Mouse (Mus musculus) urinary bladder, postnatal 14 days (tissue): Measurements from ENCODE around the gene C87436.
A peak's percentile ranks its signal among the peaks of the same experiment; 100 is the strongest.

Experiments
- DNase-seq: peaks from one replicate; pipeline ENCODE4 v3.0.0; 2021; ENCODE audit warnings: low spot score

Gene C87436

DNA sequence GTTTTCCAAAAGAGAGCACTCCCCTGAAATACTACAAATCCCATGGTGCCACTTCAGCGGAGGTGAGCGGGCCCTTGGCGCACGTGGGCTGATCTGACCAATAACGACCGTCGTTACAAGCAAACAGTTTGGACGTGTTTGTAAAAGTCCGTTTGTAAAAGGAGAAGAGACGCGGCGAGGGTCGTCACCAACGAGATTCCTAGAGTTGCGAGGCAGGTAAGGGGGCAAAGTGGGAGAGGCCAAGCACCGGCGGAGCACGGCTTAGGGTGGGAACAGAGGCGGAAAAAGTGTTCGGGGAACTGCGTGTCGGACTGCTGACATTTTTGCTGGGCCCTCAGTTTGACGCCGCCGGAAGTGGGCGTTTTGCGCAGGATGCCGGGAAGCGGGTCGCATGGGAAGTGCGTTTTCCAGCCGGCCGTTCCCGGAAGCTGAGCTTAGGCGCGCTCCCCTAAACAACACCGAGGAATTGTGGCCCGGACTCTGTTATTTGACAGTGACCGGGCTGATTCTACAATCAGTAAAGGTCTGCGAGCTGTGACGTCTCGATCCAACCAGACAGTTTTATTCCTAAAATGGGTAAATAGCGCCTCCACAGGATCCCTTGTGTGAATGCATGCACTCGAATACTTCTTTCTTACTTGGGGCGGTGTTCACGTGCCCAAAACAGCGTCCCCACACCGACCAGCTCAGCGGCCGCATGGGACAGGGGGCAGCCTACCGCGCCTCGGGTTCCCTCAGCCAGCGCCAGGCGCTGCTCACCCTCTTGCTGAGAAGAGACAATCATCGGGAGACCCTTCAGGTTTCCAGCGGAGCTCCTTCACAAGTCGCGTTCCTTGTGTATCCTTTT is at the start of gene C87436:
TSS of gene C87436 (plus strand) at position 103 of the 847 bp plus-strand sequence.
- DNase-seq = peak; percentile 94

DNA sequence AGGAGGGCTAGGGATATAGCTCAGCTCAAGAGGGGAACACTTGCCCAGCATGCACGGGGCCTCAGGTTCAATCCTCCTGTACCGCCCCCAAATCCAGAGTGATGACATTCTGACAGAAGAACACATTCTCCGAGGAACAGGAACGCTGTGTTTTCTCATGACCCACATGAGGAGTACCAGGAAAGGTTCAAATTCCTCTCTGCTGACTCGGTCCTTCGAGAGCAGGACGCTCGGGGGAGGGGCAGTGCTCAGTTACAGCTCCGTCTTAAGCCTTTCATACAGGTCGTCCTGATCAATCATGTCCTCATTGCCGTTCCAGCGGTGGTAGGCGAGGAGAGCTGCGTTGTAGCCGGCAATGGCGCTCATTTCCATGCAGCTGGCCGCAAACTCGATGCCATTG is 49.7 kb upstream of the C87436 start:
- DNase-seq = no peak

DNA sequence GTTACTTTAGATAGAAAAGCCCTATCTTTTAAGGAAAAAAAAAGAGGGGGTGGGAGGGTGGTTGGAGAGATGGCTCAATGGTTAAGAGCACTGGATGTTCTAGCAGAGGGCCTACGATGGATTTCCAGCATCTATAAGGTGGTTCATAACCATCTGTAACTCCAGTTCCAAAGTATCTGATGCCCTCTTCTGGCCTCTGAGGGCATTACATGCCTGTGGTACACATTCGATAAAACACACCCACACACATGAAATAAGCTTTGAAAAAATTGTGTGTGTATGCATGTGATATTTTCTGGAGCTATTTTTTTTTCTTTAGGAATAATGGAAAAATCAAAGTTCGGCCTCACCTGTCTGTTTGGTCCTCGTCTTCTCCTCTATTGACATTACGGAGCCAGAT is 46.8 kb upstream of the C87436 start:
- DNase-seq = peak; percentile 7

DNA sequence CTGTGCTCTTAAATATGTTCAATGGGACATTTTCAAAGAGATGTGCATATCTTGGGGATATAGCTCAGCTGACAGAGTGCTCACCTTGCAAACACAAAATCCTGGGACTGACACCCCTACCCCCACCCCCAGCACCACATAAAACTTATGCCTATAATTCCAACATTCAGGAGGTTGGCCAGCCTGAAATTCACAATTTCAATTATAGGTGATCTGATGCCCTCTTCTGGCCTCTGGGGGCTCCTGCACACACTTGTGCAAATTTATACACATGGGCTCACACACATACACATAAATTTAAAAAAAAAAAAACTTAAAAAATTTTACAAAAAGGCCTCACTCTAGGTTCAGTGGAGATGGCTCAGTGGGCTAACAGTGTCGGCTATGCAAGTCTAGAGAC is 45.0 kb upstream of the C87436 start:
- no peak for DNase-seq

DNA sequence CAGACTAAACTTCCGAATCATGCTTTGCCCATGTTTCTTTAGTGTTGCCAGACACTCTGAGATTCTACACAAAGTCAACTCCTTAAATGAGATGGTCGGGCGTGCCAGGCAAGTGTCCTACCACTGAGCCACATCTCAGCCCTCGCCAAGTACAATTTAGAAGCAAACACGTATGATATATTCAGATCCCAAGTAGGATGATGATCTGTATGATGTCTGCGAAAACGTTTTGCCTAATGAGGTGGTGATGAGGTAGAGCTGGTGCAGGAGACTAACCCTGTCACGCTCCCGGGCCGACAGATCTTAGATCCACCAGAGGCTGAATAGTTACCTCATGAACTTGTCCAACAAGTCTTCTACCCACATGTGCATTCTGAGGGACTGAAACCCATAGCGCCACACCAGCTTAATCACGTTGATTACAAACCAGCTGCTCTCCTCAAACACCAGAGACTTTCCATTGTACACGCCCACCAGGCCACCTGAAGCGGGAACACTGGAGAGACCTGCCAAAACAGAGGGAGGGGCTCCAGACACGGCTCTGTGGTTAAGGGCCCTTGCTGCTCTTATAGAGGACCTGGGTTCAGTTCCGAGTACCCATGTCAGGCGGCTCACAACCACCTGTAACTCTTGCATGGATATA is 44.0 kb upstream of the C87436 start:
- DNase-seq = peak; percentile 10

DNA sequence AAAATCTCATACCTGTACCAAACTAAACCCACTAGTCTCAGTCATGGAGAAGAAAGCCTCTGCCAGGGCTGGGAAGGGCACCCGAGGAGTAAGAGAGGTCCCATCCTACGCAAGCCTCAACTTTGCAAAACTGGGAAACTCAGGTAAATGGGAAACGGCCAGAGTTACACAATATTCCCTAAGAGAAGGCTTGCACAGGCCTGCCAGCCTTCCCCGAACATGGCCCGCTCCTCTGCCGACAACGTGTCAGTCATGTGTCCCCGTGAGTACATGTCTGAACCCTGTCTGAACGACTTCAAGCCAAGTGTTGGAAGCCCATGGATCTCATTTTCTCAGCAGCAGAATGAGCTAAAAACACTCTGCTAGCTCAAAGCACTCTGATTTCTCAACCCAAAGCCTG is 43.2 kb upstream of the C87436 start:
- peak; percentile 33 for DNase-seq

DNA sequence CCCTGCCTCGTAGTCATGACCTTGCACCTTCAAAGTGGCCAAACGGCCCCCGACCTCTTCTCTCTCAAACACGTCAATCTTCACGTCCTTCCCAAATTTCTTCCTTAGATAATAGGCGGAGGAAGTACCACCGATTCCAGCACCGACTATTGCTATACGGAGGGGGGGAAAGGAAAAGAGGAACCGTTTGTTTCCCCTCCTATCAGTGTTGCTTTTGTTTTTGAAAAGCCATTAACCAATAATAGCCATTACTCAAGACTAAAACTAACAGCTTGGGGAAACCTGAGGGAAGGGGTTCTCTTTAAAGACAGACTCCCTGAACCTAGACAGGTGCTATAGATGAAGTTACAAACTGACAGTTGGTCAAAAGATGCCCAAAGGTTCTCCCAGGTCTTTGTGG is 42.2 kb upstream of the C87436 start:
- DNase-seq = no peak

DNA sequence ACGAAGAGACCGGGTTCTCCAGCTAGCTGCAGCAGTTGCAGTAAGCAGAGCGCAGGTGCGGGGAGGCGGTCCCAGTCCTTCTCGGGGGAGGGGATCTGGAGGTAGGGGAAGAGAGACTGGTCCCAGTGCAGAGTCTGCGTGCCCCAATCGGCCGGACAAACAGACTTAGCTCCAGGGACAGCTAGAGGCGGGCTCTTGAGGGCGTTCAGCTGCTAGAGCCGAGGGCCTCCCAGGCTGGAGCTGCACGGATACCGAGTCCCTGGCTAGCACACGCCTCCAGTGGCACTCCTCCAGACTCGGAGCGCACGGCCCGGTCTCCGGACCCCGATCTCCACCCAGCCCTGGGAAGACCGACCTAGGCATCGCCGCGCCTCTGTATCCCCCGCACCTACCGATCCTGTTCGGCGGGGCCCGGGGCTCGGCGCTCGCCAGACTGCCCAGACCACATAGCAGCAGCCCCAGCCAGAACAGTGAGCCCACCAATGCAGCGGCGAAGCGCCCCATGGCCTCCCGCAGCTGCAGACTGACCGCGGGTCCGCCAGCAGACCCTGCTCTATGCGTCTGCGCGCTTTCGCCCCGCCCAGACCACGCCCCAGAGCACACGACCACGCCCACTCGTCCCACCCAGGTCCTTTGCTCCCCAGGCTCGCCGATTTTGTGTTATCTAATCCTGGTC is 41.5 kb upstream of the C87436 start, which contains the start of gene Pcyox1:
TSS of gene Pcyox1 (minus strand) at position 574 of the 676 bp plus-strand sequence.
- DNase-seq = peak; percentile 90

DNA sequence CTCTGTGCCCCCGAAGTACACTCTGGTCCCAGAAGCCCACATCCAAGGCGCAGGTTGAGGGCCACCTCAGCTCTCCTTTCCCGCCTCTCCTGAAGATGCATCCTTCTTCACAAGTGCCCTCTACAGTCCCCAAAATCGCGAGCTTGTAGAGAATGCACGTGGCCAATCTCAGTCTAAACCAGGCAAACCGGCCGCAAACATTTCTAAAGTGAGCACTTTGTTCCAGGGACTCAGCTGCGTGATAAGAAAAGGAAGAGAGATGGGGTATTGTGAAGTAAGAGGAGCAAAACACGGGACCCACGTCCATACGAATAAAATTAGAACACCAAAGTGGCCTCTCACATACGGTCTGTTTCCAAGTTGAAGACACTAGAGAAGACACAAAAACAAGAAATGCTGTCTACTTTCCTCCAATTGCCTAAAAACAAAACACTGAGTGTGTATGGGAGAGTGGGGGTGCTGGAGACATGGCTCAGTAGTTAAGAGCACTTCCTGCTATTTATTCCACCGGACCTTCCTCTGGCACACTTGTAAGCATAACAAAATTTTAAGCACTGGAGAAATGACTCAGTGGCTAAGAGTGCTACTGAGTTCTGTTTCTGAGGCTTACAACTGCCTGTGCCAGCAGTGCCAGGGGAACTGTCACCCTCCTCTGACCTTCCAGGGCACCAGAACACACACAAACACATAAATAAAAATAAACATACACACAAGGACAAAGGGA is 40.8 kb upstream of the C87436 start:
- no peak for DNase-seq

DNA sequence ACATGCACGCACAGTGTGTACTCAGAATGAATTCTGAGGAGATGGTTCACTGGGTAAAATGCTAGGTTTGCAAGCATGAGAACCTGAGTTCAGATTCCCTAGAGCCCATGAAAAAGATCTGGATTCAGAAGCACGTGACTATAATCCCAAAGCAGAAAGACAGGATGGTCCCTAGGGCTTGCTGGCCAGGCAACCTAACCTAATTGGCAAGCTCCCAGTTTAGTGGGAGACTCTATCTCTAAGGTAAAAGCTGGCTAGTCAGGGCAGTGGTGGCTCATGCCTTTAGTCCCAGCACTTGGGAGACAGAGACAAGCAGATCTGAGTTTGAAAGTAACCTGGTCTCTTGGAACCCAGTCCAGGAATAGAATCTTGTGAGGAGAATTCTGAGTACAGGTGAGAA is 39.2 kb upstream of the C87436 start:
- no peak for DNase-seq

DNA sequence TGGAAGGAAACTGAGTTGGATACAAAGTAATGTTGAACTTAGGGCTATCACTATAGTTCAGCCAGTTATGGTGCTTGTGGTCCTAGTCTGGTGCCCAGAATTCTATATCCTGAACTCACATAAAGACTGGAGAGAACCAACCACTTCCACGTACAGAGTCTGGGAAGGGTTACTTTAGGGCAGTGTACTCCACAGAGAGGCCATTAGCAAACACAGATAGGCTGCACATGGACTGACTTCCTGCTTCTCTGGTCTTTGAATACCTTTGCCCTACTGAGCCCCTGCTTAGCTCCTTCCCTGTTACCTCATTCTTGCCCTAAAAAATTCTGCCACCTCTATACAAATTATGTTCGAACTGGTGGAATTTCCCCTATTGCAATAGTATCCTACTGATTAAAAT is 38.2 kb upstream of the C87436 start:
- peak; percentile 10 for DNase-seq

DNA sequence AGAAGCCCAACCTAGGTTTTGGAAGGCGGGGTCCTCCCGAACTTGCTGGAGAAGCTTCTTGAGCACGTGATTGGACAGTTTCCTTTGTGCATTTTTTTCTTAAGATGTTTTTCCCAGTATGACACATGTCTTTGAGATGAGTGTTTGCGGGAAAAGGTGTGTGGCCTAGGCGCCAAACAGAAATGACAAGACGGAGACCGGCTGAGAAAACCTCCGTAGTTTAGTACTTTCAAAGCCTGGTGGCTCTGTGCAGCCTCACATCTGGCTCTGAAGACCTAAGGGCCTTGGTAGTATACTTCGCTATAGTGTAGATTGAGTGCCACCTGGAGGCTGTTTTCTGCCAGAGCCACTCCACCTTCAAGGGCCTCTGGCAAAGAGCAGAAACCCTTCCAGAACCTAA is 37.2 kb upstream of the C87436 start:
- peak; percentile 84 for DNase-seq

DNA sequence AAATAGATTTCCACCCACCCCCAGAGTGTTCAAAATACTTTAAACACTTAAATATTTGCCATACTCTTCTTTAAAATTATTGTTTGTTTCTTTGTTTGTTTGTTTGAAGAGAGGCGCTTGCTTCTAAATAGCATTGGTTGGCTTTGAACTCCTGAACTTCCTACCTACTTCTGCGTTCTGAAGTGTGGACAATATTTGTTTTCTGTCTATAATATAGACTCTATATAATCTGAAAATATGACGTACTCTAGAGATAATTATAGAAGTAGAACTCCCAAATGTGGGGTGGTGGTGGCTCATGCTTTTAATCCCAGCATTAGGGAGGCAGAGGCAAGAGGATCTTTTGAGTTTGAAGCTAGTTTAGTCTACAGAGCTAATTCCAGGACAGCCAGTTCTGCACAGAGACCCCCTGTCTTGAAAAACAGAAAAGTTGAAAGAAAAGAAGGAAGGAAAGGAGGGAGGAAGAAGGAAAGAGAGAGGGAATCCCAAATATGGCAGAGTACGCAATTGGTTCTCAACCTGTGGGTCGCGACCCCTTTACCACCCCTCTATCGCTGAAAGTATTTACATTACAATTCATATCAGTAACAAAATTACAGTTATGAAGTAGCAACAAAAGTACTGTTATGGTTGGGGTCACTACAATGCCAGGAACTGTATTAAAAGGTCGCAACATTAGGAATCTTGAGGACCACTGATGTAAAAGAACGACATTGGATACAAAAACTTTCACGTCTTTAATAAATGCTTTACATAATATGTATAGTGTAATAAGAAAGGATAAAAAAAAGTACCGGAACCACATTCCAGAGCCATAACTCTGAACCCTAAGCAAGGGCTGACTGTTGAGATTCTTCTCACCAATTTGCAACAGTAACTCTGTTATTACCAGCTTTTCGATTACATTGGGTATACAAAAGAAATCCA is 35.2 kb upstream of the C87436 start:
- no peak for DNase-seq

DNA sequence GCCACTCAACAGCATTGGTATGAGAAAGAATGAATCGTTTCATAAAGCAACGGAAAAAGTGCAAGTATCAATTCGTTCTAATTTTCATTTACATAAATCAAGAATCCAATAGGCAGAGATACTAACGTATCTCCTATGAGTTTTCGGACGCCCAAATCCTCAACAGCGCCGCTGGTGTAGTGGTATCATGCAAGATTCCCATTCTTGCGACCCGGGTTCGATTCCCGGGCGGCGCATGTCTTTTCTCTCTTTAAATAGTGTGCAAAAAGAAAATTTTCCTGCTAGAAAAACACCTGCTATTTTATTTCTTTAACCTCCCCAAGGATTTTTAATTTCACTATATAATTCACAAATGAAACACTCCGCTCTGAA is 34.5 kb upstream of the C87436 start:
- DNase-seq = peak; percentile 86

DNA sequence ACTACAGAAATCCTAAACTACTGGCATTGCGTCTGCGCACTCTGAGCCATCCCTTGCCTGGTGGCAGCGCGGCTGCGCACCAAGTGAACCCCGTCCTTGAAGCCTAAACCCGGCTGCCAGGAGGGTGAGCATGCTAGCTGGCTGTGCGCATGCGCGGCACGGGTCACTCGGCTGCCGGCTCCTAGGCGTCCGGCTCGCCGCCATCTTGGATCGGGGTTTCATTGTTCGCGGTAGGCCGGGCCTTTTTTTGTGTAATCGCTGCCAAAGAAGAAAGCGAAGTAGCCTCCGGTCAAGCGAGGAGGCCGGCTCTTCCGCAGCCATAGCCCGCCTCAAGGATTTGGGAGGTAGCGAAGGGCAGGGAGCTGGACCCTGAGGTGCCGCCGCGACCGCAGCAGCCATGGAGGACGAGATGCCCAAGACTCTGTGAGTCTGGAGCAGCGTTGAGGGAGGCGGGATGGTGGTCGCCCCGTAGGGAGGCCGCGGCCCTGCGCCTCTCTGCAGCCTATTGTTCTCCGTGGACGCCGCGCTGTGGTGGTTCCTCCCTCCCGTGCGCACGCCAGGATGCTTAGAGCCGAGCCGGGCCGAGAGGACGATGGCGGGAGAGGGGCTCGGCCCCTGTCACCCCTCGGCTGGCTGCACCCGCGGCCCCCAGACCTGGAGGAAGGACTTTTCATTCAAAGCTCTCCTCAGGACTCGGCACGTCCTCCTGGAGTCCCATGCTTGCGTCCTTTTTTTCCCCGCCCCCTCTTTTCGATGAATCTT is 33.9 kb upstream of the C87436 start, which contains the start of gene Tia1:
TSS of gene Tia1 (plus strand) at position 120 of the 762 bp plus-strand sequence.
- peak; percentile 98 for DNase-seq

DNA sequence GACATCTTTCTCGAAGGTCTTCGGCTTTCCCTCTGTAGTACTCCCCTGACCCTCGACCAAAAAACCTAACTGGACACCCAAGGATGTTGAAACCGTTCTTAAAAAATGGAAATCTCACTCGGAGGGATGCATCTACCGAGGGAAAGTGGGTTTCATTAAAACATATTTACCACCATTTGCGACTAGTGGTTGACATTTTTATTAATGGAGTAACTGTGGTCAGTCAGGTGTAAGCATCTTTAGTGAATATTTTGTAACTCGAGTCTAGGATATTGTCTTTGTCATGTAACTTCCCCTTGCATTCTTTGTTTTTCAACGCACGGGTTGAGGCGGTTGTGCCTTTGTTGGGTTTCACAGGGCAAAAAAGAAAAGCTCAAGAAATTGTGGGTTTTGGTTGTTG is 33.2 kb upstream of the C87436 start:
- DNase-seq = no peak

DNA sequence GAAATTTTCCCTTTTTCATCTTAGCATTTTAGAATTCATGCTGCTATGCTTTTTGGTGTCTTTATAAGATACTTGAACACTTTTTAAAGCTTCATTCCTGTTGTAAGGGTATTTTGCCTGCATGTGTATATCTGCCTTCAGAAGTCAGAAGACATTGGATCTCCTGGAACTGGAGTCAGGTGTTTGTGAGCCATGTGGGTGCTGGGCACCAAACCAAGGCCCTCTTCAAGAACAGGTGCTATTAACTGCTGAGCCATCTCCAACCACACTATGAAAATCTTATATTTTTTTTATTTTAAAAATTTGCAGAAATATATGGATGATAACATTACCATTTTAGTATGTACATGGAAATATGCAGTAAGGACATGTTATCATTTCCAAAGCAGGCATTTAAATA is 31.9 kb upstream of the C87436 start:
- DNase-seq = no peak

DNA sequence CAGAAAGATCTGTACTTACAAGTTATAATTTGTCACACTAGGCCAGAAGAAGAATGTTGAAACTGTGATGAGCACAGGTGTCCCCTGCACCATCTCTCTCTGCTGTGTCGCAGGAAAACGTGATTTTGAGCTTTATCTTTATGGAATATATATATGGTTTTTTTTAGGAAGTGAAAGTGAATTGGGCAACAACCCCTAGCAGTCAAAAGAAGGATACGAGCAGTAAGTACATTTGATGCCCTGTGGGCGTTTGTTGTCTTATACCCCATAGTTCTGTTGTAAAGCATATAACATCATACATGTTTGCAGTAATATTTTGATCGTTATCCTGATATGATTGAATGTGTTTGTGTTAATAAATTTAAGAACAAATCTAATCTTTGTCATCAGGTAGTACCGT is 19.5 kb upstream of the C87436 start:
- no peak for DNase-seq

DNA sequence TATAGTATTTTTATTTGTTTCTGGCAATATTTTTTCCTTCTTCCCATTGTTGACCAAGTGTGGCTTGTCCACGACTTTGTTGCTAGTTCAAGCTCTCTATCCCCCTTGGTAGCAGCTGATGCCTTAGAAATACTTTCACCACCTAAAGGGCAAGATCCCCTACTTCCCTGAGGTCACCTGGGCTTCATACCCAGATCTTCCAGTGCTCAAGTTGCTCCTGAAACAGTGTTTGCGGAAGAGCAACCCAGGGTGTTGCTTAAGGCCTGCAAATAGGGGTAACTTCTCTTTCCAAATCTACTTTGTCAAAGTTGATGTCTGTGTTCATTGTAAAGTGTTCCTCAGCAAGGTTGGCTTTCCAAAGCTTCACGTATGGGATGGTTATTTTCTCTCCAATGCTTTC is 18.9 kb upstream of the C87436 start:
- no peak for DNase-seq

DNA sequence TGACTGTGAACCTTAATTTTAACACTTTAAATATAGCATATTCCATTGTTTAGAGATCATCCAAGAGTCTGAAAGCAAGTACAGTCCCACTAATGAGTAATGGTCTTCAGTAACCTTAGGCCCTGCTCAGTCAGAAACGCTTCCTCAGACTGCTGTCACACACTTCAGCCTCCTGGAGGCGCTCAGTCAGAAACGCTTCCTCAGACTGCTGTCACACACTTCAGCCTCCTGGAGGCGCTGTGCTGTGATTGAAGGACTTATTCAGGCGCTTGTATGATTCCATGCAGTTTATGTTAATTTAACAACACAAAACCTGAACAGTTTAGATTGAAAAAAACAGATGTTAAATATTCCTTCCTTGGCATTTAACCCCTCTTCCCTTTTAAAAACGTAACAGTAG is 17.7 kb upstream of the C87436 start:
- DNase-seq = no peak
